Mouse (Mus musculus): ENCODE results near the gene Casp8. TPM values are rescaled to one million over a fixed set of nuclear protein-coding genes. Genes with fewer than 3 reads are reported as not detected.
"Not testable (repeated sequence)": the region's sequence is repeated elsewhere in the genome, so short reads cannot be mapped to it uniquely, and the experiment has no call there.

Casp8 gene
- polyA plus RNA-seq, 1 experiment from 2014 or later, result 38.9 TPM

DNA sequence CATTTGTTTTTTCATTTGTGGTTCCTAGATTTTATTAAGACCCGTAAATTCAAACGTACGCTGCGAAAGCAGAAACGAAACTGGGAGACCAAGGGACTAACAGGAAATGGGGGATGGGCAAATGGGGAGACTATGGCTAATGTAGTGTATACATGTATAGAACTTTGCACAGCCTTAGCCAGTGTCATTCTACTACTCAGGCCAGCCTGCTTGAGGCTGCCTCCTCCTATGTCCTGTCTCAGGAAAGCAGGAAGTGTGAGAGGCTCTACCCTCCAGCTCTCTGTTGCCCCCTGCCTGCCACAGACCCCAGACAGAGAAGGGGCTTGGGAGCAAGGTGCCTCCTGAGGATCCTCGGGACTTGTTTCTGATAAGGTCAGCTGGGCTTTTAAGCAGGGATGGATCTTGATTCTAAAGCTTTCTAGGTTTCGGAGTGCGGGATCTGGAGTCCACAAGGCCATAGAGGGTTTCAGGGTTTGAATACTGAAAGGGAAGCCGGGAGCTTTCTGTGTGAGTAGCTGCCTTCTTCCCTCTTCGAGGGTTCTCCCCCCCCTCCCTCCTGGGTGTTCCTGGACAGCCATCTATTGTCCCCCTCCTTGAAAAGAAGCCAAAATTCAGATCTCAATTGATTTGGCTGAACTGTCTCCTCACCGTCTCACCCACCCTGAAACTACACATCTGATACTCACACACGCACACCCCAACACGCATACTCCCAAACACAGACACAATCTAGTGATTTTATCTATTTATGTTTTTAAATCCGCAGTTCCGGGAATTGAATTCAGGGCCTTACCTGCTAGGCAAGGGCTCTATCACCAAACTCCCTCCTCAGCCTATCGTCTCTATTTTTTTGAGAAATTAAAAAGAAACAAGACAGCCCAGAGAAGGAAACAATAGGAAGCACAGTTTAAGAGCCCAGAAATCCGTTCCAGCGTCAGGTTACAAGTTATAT, 7.4 kb downstream of the Casp8 start:
- peaks cover 5% of the 10 kb centered on the region for H3K4me1 ChIP-seq
- no peak overlapping the region for H3K4me3 ChIP-seq
- no peak for ATAC-seq (ENCODE audit: insufficient number of reproducible peaks, low FRiP score, low TSS enrichment, low read depth)
- H3K4me2 ChIP-seq, result no peak overlapping the region
- no peak overlapping the region for H3K9ac ChIP-seq
- no peaks in the 10 kb centered on the region for H3K9me3 ChIP-seq
- no peaks in the 10 kb centered on the region for H3K27me3 ChIP-seq
- H3K27ac ChIP-seq, result 0 out of 2 replicates have a peak overlapping the region, but pooled peaks have one; percentile 33
- H3K36me3 ChIP-seq, result peaks cover 8% of the 10 kb centered on the region; the same call in 1 of the 2 replicates
- WGBS, result 58% methylated on average over 18 of the region's 18 CpGs

DNA sequence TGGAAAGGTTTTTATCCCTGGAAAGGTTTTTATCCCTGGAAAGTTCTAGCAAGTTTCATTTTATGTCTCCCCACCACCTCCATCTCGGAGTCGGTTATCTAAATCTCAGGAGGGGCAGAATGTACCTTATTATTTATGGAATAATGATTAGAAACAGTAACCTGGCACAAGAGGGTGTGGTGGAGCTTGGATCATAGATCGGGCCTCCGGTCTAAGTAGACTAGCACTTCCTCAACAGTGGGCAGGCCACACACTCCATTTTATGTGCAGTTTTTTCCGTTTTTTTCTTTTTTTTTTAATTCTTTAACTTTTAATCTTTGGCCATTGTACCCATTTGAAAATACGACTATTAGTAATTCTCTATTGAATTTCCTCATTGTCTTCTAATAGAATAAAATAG, 8.4 kb downstream of the Casp8 start:
- Histone ChIP-seq H3K9ac (no peak overlapping the region), H3K4me3 (no peak overlapping the region), H3K36me3 (peaks cover 10% of the 10 kb centered on the region; the same call in 1 of the 2 replicates), H3K9me3 (no peaks in the 10 kb centered on the region), H3K4me2 (no peak overlapping the region), H3K27ac (no peak overlapping the region), H3K27me3 (no peaks in the 10 kb centered on the region), H3K4me1 (peaks cover 5% of the 10 kb centered on the region)
- ATAC-seq (ENCODE audit: insufficient number of reproducible peaks, low FRiP score, low TSS enrichment, low read depth), result no peak
- WGBS, result 73% methylated on average over 6 of the region's 6 CpGs

DNA sequence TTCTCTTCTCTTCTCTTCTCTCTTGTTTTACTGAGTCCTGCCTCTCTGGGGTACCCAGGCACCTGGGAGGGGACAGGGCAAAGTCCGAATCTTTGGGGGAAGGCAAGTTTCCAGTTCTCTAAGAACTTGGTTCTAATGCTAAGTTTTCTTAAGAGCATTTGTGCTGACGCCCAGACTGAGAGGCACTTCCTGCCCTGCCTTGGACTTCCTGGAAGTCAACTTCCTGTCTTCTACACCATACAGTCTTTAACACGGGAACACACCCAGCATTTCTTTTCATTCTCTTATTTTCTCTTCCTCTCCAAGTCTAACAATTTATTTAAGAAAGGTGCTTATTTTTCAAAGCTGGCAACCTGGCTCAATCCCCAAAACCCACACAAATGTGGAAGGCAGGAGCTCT, 11.5 kb downstream of the Casp8 start:
- H3K36me3 ChIP-seq, result 0 out of 2 replicates have a peak, but pooled peaks cover 3% of the 10 kb centered on the region
- no peaks in the 10 kb centered on the region for H3K9me3 ChIP-seq
- H3K4me1 ChIP-seq, result peaks cover 5% of the 10 kb centered on the region
- H3K4me3 ChIP-seq, result no peak overlapping the region
- no peak overlapping the region for H3K9ac ChIP-seq
- WGBS, result 77% methylated on average over 3 of the region's 3 CpGs
- H3K27me3 ChIP-seq, result no peaks in the 10 kb centered on the region
- no peak overlapping the region for H3K4me2 ChIP-seq
- no peak for ATAC-seq (ENCODE audit: insufficient number of reproducible peaks, low FRiP score, low TSS enrichment, low read depth)
- no peak overlapping the region for H3K27ac ChIP-seq

DNA sequence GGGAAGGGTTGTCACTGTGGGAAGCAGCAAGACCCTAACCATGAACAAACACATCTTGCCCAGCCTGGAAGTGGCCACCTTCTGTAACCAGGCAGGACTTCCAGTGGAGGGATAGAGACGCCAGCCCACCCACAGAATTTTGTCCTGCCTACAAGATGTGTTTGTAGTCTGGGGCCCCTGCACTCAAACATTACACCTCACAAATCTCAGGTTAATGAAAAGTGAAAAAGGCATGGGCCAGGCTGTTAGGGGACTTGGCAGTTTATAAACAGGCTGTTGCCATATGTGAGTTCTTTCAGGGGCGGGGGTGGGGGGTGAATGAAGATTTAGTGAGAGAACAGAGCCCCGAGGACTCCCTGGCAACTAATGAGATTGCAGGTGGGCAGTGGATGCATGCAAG, 31.1 kb downstream of the Casp8 start:
- peaks cover 44% of the 10 kb centered on the region for H3K36me3 ChIP-seq
- no peak for ATAC-seq (ENCODE audit: insufficient number of reproducible peaks, low FRiP score, low TSS enrichment, low read depth)
- no peaks in the 10 kb centered on the region for H3K9me3 ChIP-seq
- no peak overlapping the region for H3K9ac ChIP-seq
- WGBS, result 46% methylated on average over 3 of the region's 3 CpGs
- no peak overlapping the region for H3K4me2 ChIP-seq
- H3K27ac ChIP-seq, result no peak overlapping the region
- H3K27me3 ChIP-seq, result no peaks in the 10 kb centered on the region
- no peaks in the 10 kb centered on the region for H3K4me1 ChIP-seq
- H3K4me3 ChIP-seq, result no peak overlapping the region

DNA sequence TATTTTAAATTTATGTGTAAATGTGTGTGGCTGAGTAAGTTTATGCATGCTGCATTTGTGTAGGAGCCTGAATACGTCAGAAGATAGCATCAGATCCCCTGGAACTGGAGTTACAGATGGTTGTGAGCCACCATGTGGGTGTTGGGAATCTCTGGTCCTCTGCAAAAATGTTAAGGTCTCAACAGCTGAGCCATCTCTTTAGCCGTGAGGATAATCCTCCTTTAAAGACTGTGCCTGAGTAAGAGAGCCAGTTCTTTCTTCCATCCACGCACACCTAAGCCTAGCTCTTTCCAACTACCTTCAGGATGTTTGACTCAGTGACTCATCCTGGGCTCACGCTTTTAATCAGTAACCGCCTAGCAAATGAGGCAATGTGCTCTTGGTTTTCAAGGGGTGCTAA, 35.6 kb downstream of the Casp8 start:
- H3K36me3 ChIP-seq, result peaks cover 58% of the 10 kb centered on the region
- 87% methylated on average over 5 of the region's 5 CpGs for WGBS
- no peak overlapping the region for H3K9ac ChIP-seq
- no peaks in the 10 kb centered on the region for H3K4me1 ChIP-seq
- no peaks in the 10 kb centered on the region for H3K27me3 ChIP-seq
- no peak for ATAC-seq (ENCODE audit: insufficient number of reproducible peaks, low FRiP score, low TSS enrichment, low read depth)
- H3K27ac ChIP-seq, result no peak overlapping the region
- H3K9me3 ChIP-seq, result no peaks in the 10 kb centered on the region
- H3K4me2 ChIP-seq, result no peak overlapping the region
- no peak overlapping the region for H3K4me3 ChIP-seq

DNA sequence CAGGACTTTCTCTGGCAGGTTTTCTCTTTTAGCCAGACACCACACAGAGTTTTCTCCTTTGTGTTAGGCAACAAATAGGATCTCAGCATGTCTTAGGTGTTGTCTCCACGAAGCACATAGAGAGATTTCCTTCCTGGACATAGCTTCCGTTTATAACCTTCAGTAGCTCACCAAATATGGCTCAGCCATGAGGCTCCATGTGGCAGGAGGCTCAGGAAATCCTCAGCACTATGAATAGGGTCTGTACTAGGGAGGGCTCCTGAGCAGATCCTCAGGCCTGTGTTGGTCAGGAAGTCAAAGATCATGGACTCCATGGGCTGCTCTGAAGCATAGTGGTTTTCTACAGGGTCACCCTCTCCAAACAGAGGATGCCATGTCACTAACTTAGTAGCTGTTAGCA, 37.0 kb downstream of the Casp8 start:
- WGBS, result 71% methylated on average over 2 of the region's 2 CpGs
- Histone ChIP-seq H3K27me3 (no peaks in the 10 kb centered on the region), H3K9ac (no peak overlapping the region), H3K9me3 (no peaks in the 10 kb centered on the region), H3K27ac (no peak overlapping the region), H3K4me2 (no peak overlapping the region), H3K4me1 (no peaks in the 10 kb centered on the region), H3K4me3 (no peak overlapping the region), H3K36me3 (peaks cover 48% of the 10 kb centered on the region)
- ATAC-seq (ENCODE audit: insufficient number of reproducible peaks, low FRiP score, low TSS enrichment, low read depth), result no peak

DNA sequence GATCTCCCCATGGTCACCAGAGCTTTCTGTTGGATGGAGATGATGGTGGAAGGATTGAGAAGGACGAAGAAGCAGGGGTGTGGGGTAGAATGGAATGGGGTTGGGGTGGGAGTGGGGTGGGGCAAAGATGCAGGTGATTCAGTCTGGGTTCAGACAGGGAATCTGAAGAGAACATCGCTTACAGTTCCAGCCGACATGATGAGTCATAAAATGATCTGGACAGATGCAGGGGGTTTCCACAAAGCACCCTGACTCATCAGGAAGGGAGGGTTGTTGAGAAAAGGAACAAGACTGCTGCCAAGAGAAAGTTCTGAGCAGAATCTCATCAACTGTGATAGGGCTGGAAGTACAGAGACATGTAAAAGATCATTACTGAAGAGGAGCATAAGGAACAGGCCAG, 61.6 kb downstream of the Casp8 start:
- not testable (repeated sequence) for H3K27me3 ChIP-seq

DNA sequence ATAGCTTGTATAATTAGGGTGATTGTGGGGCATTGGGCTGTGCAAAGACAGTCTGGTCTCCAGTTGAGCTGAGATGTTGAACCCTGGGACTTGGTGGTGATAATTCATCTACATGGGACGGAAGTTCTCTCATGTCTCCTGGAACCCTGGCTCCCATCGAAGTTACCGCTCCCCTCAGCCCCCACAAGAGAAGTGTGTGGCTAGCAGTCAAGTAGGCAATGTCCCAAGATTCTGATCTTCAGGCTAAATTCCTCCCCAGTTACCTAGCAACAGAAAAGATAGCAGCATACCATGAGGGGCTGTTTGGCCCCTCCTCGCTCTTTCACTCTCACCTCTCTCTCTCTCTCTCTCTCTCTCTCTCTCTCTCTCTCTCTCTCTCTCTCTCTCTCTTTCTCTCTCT, 64.0 kb downstream of the Casp8 start:
- not testable (repeated sequence) for ATAC-seq (ENCODE audit: insufficient number of reproducible peaks, low FRiP score, low TSS enrichment, low read depth); H3K4me2 ChIP-seq; H3K36me3 ChIP-seq; H3K4me3 ChIP-seq; H3K4me1 ChIP-seq; H3K27me3 ChIP-seq; H3K9ac ChIP-seq; H3K9me3 ChIP-seq; H3K27ac ChIP-seq
- WGBS, result 81% methylated on average over 4 of the region's 4 CpGs

More for the DNA sequence above, 61.6 kb downstream of the Casp8 start:
- not testable (repeated sequence) for ATAC-seq (ENCODE audit: insufficient number of reproducible peaks, low FRiP score, low TSS enrichment, low read depth); H3K4me3 ChIP-seq; H3K9ac ChIP-seq; H3K36me3 ChIP-seq; H3K9me3 ChIP-seq; H3K27ac ChIP-seq; H3K4me2 ChIP-seq; H3K4me1 ChIP-seq
- 66% methylated on average over 3 of the region's 3 CpGs for WGBS

DNA sequence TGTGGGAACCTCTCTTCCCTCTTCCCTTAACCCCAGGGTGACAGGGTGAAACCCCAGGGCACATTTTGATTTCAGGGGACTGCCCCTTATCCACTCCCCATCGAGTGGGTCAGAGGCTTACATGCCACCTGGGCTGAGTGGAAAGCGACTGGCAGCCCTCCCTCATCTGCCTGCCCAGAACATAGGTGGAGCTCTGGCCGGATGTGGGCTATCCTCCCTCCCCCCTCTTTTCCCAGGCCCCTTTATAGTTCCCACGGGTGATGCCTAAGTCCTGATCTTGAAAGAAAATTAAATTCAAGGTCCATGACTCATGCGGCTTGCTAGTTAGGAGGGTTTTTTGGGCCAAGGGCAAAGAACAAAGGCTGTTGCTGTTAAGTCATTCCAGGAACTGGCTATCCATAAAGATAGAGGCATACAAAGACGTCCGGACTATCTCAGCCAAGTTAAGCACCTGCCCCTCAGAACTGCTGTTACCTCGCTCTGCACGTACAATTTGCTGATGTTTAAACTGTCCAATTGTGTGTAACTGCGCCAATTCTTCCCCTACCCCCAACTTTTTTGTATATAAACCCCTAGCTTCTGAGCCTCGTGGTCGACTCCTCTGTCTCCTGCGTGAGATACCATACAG, 64.7 kb downstream of the Casp8 start:
- not testable (repeated sequence) for H3K36me3 ChIP-seq; H3K4me1 ChIP-seq; H3K4me3 ChIP-seq; ATAC-seq (ENCODE audit: insufficient number of reproducible peaks, low FRiP score, low TSS enrichment, low read depth); H3K4me2 ChIP-seq; H3K9ac ChIP-seq; H3K27me3 ChIP-seq; H3K9me3 ChIP-seq; H3K27ac ChIP-seq
- WGBS, result 59% methylated on average over 13 of the region's 13 CpGs

DNA sequence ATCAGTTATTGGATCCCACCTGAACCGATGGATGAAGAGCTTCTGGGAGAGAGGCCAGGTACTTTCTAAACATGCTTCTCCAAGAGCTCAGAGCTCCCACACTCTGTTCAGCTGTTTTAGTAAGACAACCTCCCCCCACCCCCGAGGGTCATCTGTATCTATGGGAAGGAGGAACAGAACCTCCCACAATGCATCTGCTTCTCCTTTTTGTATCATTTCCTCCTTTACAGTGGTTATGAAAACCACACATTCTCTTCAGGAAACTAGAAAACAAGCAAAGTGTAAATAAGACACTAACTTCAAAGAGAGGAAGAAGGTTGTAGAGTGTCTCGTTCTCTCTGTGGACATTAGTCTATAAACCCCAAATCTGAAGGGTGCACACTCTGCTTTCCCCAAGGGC, 65.4 kb downstream of the Casp8 start:
- not testable (repeated sequence) for H3K4me1 ChIP-seq; H3K9ac ChIP-seq; H3K27ac ChIP-seq; H3K36me3 ChIP-seq; H3K27me3 ChIP-seq; ATAC-seq (ENCODE audit: insufficient number of reproducible peaks, low FRiP score, low TSS enrichment, low read depth); H3K4me2 ChIP-seq; H3K9me3 ChIP-seq; H3K4me3 ChIP-seq
- WGBS, result 73% methylated on average over 3 of the region's 3 CpGs

DNA sequence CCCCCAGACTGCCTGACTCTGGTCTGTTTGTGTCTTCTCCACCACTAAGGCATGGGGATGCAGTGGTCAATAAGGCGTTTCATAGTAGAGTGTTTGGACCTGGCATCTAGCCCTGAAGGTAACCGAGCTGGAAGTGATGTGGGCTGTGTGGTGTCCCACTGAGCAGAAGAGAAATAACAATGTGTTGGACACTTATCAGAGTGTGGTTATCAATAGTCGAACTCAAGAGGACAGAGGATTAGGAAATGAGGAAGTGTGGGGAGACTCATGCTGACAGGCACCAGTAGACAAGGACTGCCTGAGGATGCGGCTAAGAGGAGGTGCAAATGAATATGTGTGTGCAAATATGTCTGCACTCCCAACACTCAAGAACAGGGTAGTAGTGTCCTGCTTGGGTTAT, 81.3 kb downstream of the Casp8 start:
- H3K9me3 ChIP-seq; H3K36me3 ChIP-seq; H3K27ac ChIP-seq; H3K9ac ChIP-seq; ATAC-seq (ENCODE audit: insufficient number of reproducible peaks, low FRiP score, low TSS enrichment, low read depth); H3K4me1 ChIP-seq; H3K4me2 ChIP-seq; H3K4me3 ChIP-seq; H3K27me3 ChIP-seq: not testable (repeated sequence)
- 86% methylated on average over 4 of the region's 4 CpGs for WGBS

DNA sequence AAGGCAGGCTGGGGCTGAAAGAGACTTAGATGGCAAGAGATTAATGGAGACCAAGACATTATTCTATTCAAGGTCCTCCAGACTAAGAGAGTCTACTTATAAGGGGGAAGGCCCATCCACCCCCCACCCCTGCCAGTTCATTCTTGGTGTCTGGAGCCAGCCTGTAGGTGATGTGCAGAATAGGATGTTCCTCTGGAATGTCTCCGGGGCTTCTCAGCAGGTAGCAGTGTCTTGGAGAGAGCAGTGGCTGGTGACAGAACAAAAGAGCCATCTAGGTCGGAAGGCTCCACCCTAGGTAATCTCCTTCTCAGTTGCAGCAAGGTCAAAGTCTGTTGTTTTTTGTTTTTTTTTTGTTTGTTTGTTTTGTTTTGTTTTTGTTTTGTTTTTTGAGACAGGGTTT, 84.1 kb downstream of the Casp8 start:
- WGBS, result 94% methylated on average over 2 of the region's 2 CpGs
- not testable (repeated sequence) for H3K36me3 ChIP-seq; ATAC-seq (ENCODE audit: insufficient number of reproducible peaks, low FRiP score, low TSS enrichment, low read depth); H3K4me2 ChIP-seq; H3K4me1 ChIP-seq; H3K9me3 ChIP-seq; H3K27ac ChIP-seq; H3K4me3 ChIP-seq; H3K27me3 ChIP-seq; H3K9ac ChIP-seq

Measured in limb, embryonic 15.5 days (tissue).